Mouse (Mus musculus): ENCODE results near the gene Arhgap10.

- TF ChIP-seq FLI1 (IDR thresholded peaks at IDR 0.05; ENCODE audit: low read length), result no peak
- no peak for TF ChIP-seq GATA1 (IDR thresholded peaks at IDR 0.05; ENCODE audit: borderline replicate concordance, low read length)
These were observed 89.3 kb downstream of the Arhgap10 start for GRCm38 (mm10) chr8:77428420-77428819.

Measured in megakaryocyte, embryonic 14.5 days (primary cell).